Mouse (Mus musculus): ENCODE results near the gene Mllt11. TPM values are rescaled to one million over a fixed set of nuclear protein-coding genes. Genes with fewer than 3 reads are reported as not detected.

The Mllt11 gene
- polyA plus RNA-seq, 2 experiments: 16.7 to 38.5 TPM

DNA sequence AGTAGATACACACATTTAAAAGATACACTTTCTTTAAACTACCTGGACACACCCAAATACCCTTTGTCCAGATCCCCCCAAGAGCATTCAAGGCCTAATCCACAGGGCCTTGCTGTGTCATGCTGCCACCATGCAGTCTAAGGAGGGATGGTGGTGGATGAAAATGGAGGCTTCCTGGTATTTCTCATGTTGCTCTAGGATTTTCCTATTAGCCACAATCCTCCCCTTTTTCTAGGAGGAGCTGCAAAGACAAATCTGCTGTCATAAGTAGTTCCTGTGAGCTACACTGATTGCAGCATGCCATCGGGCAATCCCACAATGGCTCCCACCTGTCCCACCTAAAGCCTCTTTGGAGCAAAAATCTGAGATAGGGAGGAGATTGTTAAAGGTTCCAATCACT lies 4.8 kb downstream of the Mllt11 start:
- Histone ChIP-seq H3K9me3 (ENCODE audit: control insufficient read depth, low read length) (no peaks in the 10 kb centered on the region), H3K4me2 (replicated peaks; ENCODE audit: low read depth, low read length, severe bottlenecking) (peak overlapping the region; percentile 73), H3K9ac (ENCODE audit: low read depth, low read length, severe bottlenecking) (peak overlapping the region; percentile 84), H3K4me1 (ENCODE audit: control insufficient read depth, insufficient read depth, low read length) (peaks cover 28% of the 10 kb centered on the region), H3K27me3 (ENCODE audit: control insufficient read depth, insufficient read depth, low read length) (no peaks in the 10 kb centered on the region), H3K27ac (replicated peaks; ENCODE audit: low read depth, low read length) (no peak overlapping the region), H3K4me3 (replicated peaks; ENCODE audit: low read length) (peak overlapping the region; percentile 75), H3K36me3 (ENCODE audit: control insufficient read depth, insufficient read depth, low read length) (peaks cover 23% of the 10 kb centered on the region)
- no peak for DNase-seq (ENCODE audit: low spot score)
- no peak for TF ChIP-seq POLR2A (IDR thresholded peaks at IDR 0.05; ENCODE audit: borderline replicate concordance, extremely low read depth, insufficient read depth, insufficient read length)
- 21% methylated on average over 1 of the region's 1 CpGs for WGBS
- no peak for ATAC-seq (ENCODE audit: low FRiP score, low read depth)

DNA sequence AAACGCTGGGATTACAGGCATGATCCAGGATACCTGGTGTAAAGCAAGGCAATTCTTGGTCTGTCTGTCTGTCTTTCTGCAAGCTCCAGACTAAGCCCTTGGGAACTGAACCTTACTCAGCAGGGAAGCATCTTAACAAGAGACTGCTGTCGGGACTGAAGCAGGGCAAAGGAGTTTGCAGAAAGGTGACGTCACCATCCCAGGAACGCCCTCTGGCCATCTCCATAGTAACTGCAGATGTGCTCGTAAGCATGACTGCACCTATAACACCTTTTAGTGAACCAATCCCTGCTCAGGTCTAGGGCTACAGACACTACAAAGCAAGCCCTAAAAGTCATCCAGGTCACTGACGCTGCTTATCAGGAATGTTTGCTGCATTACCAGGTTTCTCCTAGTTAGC lies 7.7 kb downstream of the Mllt11 start:
- peaks cover 7% of the 10 kb centered on the region; the same call in 1 of the 2 replicates for H3K4me1 ChIP-seq (ENCODE audit: control insufficient read depth, insufficient read depth, low read length)
- no peak overlapping the region for H3K4me3 ChIP-seq (replicated peaks; ENCODE audit: low read length)
- DNase-seq (ENCODE audit: low spot score) (no peak), ATAC-seq (ENCODE audit: low FRiP score, low read depth) (no peak)
- no peak overlapping the region for H3K9ac ChIP-seq (ENCODE audit: low read depth, low read length, severe bottlenecking)
- H3K4me2 ChIP-seq (replicated peaks; ENCODE audit: low read depth, low read length, severe bottlenecking): no peak overlapping the region
- H3K27me3 ChIP-seq (ENCODE audit: control insufficient read depth, insufficient read depth, low read length): no peaks in the 10 kb centered on the region
- TF ChIP-seq POLR2A (IDR thresholded peaks at IDR 0.05; ENCODE audit: borderline replicate concordance, extremely low read depth, insufficient read depth, insufficient read length): no peak
- WGBS: 22% methylated on average over 6 of the region's 6 CpGs
- no peak overlapping the region for H3K27ac ChIP-seq (replicated peaks; ENCODE audit: low read depth, low read length)
- no peaks in the 10 kb centered on the region for H3K9me3 ChIP-seq (ENCODE audit: control insufficient read depth, low read length)
- peaks cover 32% of the 10 kb centered on the region for H3K36me3 ChIP-seq (ENCODE audit: control insufficient read depth, insufficient read depth, low read length)

DNA sequence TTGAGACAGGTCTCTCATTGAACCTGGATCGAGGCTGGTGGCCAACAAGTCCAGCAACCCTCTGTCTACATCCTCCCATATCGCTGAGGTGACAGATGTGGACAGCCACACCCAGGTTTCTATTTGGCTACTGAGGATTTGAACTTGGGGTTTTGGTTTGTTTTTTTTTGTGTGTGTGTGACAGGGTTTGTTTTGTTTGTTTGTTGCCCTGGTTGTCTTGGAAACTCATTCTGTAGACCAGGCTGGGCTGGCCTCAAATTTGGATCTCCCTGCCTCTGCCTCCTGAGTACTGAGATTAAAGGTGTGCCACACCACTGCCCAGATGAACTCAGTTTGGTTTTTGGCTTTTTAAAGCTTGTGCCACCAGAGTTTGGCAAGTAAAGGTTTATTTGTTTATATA lies 8.9 kb downstream of the Mllt11 start:
- 100% methylated on average over 2 of the region's 2 CpGs for WGBS
- Histone ChIP-seq H3K4me3 (replicated peaks; ENCODE audit: low read length) (no peak overlapping the region), H3K36me3 (ENCODE audit: control insufficient read depth, insufficient read depth, low read length) (peaks cover 39% of the 10 kb centered on the region), H3K9ac (ENCODE audit: low read depth, low read length, severe bottlenecking) (no peak overlapping the region), H3K4me2 (replicated peaks; ENCODE audit: low read depth, low read length, severe bottlenecking) (no peak overlapping the region), H3K27ac (replicated peaks; ENCODE audit: low read depth, low read length) (no peak overlapping the region), H3K4me1 (ENCODE audit: control insufficient read depth, insufficient read depth, low read length) (peaks cover 9% of the 10 kb centered on the region; the same call in 1 of the 2 replicates), H3K9me3 (ENCODE audit: control insufficient read depth, low read length) (no peaks in the 10 kb centered on the region), H3K27me3 (ENCODE audit: control insufficient read depth, insufficient read depth, low read length) (no peaks in the 10 kb centered on the region)
- ATAC-seq (ENCODE audit: low FRiP score, low read depth): no peak
- DNase-seq (ENCODE audit: low spot score): no peak
- no peak for TF ChIP-seq POLR2A (IDR thresholded peaks at IDR 0.05; ENCODE audit: borderline replicate concordance, extremely low read depth, insufficient read depth, insufficient read length)

DNA sequence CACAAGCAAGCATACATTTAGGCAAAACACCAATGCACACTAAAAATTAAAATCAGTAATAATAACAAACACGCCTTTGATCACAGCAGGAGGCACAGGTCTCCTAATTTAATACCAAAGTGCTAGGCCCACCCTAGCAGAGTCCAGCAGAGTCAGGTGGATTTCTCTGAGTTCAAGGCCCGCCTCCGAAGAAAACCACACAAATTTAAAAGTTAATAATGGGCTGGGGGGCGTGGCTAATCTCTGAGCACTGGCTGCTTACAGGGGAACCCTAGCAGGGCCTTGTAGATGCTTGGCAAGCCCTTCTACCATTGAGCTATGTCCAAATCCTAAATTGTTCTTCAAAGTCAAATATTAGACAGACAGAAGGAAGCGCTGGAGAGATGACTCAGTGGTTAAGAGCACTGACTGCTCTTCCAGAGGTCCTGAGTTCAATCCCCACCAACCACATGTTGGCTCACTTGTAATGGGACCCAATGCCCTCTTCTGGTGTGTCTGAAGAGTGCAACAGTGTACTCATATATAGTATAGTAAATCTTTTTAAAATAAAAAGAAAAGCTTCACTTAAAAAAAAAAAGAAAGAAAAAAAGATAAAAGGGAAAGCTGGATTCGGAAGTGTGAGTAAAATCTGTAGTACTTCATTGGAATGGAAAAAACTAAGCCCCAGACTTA lies 13.4 kb downstream of the Mllt11 start:
- Histone ChIP-seq H3K27ac (replicated peaks; ENCODE audit: low read depth, low read length) (peak overlapping the region; percentile 100), H3K4me1 (ENCODE audit: control insufficient read depth, insufficient read depth, low read length) (peaks cover 12% of the 10 kb centered on the region), H3K9ac (ENCODE audit: low read depth, low read length, severe bottlenecking) (no peak overlapping the region), H3K4me3 (replicated peaks; ENCODE audit: low read length) (peak overlapping the region; percentile 82), H3K27me3 (ENCODE audit: control insufficient read depth, insufficient read depth, low read length) (no peaks in the 10 kb centered on the region), H3K4me2 (replicated peaks; ENCODE audit: low read depth, low read length, severe bottlenecking) (peak overlapping the region; percentile 56), H3K9me3 (ENCODE audit: control insufficient read depth, low read length) (no peaks in the 10 kb centered on the region), H3K36me3 (ENCODE audit: control insufficient read depth, insufficient read depth, low read length) (peaks cover 38% of the 10 kb centered on the region)
- WGBS: 78% methylated on average over 6 of the region's 6 CpGs
- ATAC-seq (ENCODE audit: low FRiP score, low read depth): no peak
- DNase-seq (ENCODE audit: low spot score): no peak
- TF ChIP-seq POLR2A (IDR thresholded peaks at IDR 0.05; ENCODE audit: borderline replicate concordance, extremely low read depth, insufficient read depth, insufficient read length): no peak

DNA sequence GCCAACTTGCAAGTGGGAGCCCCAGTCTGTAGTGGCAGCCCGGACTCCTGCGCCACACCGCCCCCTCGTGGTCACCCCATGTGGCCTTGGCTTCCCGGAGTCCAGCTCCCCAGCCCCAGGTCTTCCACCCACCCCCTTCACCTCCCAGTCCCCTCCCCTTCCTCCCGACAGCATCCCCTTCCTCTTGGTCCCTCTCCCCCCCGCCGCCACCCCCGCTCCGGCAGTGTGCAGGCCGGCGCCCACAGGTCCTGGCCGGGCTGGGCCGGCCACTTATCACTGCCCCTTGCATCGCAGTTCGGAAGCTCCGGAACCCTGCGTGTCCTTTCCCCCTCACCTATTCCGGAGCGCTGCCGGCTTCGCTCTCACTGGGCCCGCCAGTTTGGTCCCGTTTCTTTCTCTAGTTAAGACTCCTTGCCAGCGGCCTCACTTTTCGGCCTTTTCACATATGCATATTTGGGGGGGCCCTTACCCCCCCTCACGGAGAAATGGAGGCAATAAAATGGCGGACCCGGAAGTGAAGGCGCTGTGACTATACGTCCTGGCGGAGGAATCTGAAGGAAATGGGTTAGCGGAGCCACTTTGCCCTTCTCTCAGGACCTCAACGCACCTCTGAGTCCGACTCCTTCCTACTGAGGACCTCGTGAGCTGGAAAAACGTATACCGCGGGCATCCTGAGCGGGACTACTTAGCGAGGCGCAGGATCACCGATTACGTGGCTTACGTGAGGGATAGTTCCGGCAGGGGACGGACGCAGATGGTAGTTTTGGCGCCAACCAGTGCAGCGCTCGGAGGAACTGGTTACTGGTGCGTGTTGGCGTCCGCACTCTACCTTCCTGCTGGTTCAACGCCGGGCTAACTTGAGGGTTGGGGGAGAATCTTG lies 14.5 kb downstream of the Mllt11 start, which contains the start of gene Gabpb2:
TSS of gene Gabpb2 (minus strand) at position 662 of the 880 bp plus-strand sequence.
- DNase-seq (ENCODE audit: low spot score) (peak; percentile 94), ATAC-seq (ENCODE audit: low FRiP score, low read depth) (peak; percentile 90)
- H3K27ac ChIP-seq (replicated peaks; ENCODE audit: low read depth, low read length): peak within 1 kb of the TSS; percentile 100
- under 1% methylated on average over 55 of the region's 56 CpGs for WGBS
- no peaks in the 10 kb centered on the region for H3K9me3 ChIP-seq (ENCODE audit: control insufficient read depth, low read length)
- H3K4me1 ChIP-seq (ENCODE audit: control insufficient read depth, insufficient read depth, low read length): peaks cover 12% of the 10 kb centered on the region
- H3K9ac ChIP-seq (ENCODE audit: low read depth, low read length, severe bottlenecking): peak within 1 kb of the TSS; percentile 93
- H3K4me3 ChIP-seq (replicated peaks; ENCODE audit: low read length): peak within 1 kb of the TSS; percentile 82
- peak; percentile 55; the same call in 1 of the 2 replicates for TF ChIP-seq POLR2A (IDR thresholded peaks at IDR 0.05; ENCODE audit: borderline replicate concordance, extremely low read depth, insufficient read depth, insufficient read length)
- peak within 1 kb of the TSS; percentile 56 for H3K4me2 ChIP-seq (replicated peaks; ENCODE audit: low read depth, low read length, severe bottlenecking)
- peaks cover 44% of the 10 kb centered on the region for H3K36me3 ChIP-seq (ENCODE audit: control insufficient read depth, insufficient read depth, low read length)
- no peaks in the 10 kb centered on the region for H3K27me3 ChIP-seq (ENCODE audit: control insufficient read depth, insufficient read depth, low read length)
